Mouse (Mus musculus): Measurements from ENCODE around the gene Uvrag.

DNA sequence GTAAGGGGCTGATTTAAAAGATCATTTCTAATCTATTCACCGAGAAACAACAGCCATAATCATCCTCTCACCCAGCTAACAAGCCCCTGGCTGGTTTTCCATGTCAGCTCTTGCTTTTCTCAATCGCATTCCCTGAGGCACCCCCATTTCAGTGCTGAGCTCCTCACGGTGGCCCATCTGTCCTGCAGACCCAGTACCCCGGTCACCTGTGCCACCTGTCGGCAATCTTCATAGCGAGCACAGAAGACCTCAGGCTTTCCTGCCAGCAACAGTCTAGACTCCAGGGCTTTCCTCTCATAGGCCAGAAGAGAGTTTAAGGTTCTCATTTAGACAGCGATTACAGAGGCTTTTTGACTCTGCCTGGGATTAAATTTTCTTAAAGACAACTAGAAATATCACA lies 115.7 kb downstream of the Uvrag start:
- TF ChIP-seq CTCF (IDR thresholded peaks at IDR 0.05; ENCODE audit: low read depth, low read length): no peak
- TF ChIP-seq POLR2A (IDR thresholded peaks at IDR 0.05; ENCODE audit: extremely low read depth, insufficient read depth, low read length): no peak
